Mouse (Mus musculus) heart, embryonic 16.5 days (tissue): ENCODE results near the gene Mthfr. TPM values are rescaled to one million over a fixed set of nuclear protein-coding genes. Genes with fewer than 3 reads are reported as not detected.

Experiments used
- ATAC-seq: fragments of 200-750 bp; cut with Nextera tagmentation; replicated peaks from 2 replicates; pipeline ENCODE4 v1.8.0; 2017; ENCODE audit warnings: moderate number of reproducible peaks; ENCODE audit not compliant: insufficient read depth, low FRiP score; ENCODE audit errors: extremely low read depth
- H3K27ac ChIP-seq: fragments of 300-500 bp; sonication (generic); 2 replicates; pipeline ENCODE4 v1.5.1; 2014; ENCODE audit warnings: mild to moderate bottlenecking, low read length, control low read depth, moderate library complexity
- H3K27me3 ChIP-seq: fragments of 300-500 bp; sonication (generic); 2 replicates; pipeline ENCODE4 v1.6.1; 2014; ENCODE audit warnings: low read length, mixed read lengths; ENCODE audit not compliant: control insufficient read depth, insufficient read depth
- H3K36me3 ChIP-seq: fragments of 300-500 bp; sonication (generic); 2 replicates; pipeline ENCODE4 v1.6.1; 2014; ENCODE audit not compliant: control insufficient read depth, insufficient read depth
- H3K4me1 ChIP-seq: fragments of 300-500 bp; sonication (generic); 2 replicates; pipeline ENCODE4 v1.6.1; 2014; ENCODE audit warnings: low read length, mixed read lengths; ENCODE audit not compliant: control insufficient read depth, insufficient read depth
- H3K4me2 ChIP-seq: fragments of 300-500 bp; sonication (generic); 2 replicates; pipeline ENCODE4 v1.6.1; 2014; ENCODE audit warnings: low read depth, mild to moderate bottlenecking, control low read depth, low read length
- H3K4me3 ChIP-seq: fragments of 300-500 bp; sonication (generic); 2 replicates; pipeline ENCODE4 v1.5.1; 2014; ENCODE audit warnings: mild to moderate bottlenecking, control low read depth, low read length
- H3K9ac ChIP-seq: fragments of 300-500 bp; sonication (generic); 2 replicates; pipeline ENCODE4 v1.6.1; 2014; ENCODE audit warnings: low read length, control low read depth
- H3K9me3 ChIP-seq: fragments of 300-500 bp; sonication (generic); replicated peaks from 2 replicates; pipeline ENCODE4 v1.6.1; 2016; ENCODE audit warnings: low read length; ENCODE audit not compliant: control insufficient read depth
- WGBS: fragments of 180-500 bp; shearing (Covaris S2); extraction: QIAGEN DNeasy Blood & Tissue Kit; methylation state at CpG from one replicate; pipeline ENCODE4 v1.1.7; 2014; 5-methylcytosine and 5-hydroxymethylcytosine counted together
- polyA plus RNA-seq: library from polyadenylated mRNA; unstranded; fragments of >200 nt; fragmentation: Nextera tagmentation; extraction: Ambion mirVana; gene quantifications from 2 replicates; pipeline ENCODE4 v1.2.1, GENCODE M21; 2015

Gene Mthfr
- polyA plus RNA-seq, 1 experiment from 2014 or later = 11.7 TPM

DNA sequence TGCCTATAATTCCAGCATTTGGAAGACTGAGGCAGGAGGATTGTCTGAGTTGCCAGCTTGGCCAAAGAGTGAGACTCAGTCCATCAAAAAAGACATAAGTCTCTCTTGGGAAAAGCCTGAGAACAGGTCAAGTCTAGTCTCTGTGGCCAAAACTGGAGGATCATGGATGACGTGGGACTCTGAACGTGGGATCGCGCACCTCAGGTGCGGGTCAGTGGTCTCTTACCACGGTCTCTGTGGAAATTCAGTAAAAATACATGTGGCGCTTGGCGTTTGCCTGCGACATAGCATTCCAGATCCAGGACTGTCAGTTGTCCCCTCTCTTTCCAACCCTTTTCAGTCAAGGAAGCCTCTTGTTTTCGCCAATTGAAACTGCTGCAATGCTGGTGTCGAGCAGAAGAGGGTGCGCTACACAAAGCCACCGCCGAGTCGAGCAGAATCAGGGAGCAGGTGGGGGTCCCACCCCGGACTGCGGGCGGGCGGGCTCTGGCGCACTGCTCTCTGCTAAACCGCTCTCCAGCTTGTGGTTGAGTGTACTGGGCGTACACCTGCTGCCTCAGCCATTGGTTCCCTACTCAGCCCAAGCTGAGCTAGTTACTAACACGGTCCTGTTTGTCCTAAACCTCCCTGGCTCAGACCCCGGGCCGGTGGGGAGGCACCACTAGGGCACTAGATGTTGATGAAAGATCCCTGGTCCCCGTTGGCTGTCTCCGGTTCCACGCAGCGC lies 63.1 kb downstream of the Mthfr start:
- Histone ChIP-seq H3K9me3 (no peaks in the 10 kb centered on the region), H3K4me2 (peak overlapping the region; percentile 72), H3K27me3 (peaks cover 4% of the 10 kb centered on the region; the same call in 1 of the 2 replicates), H3K4me3 (peak overlapping the region; percentile 38), H3K9ac (peak overlapping the region; percentile 62), H3K27ac (no peak overlapping the region), H3K36me3 (no peaks in the 10 kb centered on the region), H3K4me1 (peaks cover 4% of the 10 kb centered on the region; the same call in 1 of the 2 replicates)
- WGBS = 17% methylated on average over 29 of the region's 29 CpGs
- ATAC-seq = peak; percentile 73

DNA sequence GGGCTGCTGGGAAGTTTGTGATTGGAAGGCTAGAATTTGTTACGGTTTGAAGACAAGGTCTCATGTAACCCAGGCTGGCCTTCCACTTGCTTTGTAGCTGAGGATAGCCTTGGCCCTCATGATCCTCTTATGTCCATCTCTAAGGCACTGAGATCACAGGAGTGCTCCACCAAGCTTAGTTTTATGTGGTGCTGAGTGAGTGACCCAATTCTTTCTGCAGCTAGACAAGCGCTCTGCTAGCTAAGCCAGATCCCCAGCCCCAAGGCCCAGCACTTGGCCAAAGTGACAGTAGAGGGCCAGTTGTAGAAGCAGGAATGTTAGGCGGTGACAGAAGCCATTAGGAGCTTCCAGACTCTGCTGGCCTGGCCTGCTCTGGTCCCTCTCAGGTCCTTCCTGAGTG lies 65.3 kb downstream of the Mthfr start:
- Histone ChIP-seq H3K9me3 (no peaks in the 10 kb centered on the region), H3K4me1 (peaks cover 4% of the 10 kb centered on the region), H3K27me3 (peaks cover 7% of the 10 kb centered on the region), H3K9ac (no peak overlapping the region), H3K36me3 (no peaks in the 10 kb centered on the region), H3K27ac (no peak overlapping the region), H3K4me2 (no peak overlapping the region), H3K4me3 (no peak overlapping the region)
- ATAC-seq = no peak
- 74% methylated on average over 3 of the region's 3 CpGs for WGBS

DNA sequence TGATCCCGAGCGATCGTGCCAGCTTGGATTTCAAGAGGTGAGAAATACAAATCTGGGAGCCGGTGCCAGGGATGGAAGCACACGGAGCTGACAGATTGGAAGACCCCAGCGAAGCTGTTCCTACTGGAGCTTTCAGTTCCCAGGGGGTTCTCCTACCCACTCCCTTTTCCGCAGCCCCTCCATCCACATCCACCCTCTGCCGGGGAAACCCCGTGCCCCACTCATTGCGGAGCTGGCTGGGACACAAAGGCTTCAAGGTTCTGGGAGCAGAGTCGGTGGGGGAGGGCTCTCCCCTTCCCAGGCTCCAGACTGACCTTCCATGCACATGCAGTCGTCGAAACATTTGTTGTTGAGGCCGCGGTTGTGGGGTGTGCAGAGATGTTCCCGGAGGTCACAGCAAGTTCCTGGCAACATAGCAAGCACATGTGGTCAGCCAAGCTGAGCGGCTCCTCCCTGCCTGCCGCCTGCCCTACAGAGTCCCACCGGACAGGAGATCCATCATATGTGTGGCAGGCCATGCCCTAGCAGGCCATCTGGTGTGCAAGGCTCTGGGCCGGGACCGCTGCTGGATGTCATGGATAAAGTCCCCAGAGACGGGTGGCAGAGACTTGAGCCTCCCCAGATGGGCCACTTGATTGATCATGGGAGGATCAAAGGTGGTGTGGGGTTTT lies 68.9 kb downstream of the Mthfr start:
- Histone ChIP-seq H3K9ac (no peak overlapping the region), H3K4me3 (no peak overlapping the region), H3K4me2 (no peak overlapping the region), H3K9me3 (no peaks in the 10 kb centered on the region), H3K27me3 (peaks cover 3% of the 10 kb centered on the region), H3K27ac (no peak overlapping the region), H3K4me1 (no peaks in the 10 kb centered on the region; the same call in 1 of the 2 replicates), H3K36me3 (no peaks in the 10 kb centered on the region)
- 43% methylated on average over 22 of the region's 22 CpGs for WGBS
- no peak for ATAC-seq

DNA sequence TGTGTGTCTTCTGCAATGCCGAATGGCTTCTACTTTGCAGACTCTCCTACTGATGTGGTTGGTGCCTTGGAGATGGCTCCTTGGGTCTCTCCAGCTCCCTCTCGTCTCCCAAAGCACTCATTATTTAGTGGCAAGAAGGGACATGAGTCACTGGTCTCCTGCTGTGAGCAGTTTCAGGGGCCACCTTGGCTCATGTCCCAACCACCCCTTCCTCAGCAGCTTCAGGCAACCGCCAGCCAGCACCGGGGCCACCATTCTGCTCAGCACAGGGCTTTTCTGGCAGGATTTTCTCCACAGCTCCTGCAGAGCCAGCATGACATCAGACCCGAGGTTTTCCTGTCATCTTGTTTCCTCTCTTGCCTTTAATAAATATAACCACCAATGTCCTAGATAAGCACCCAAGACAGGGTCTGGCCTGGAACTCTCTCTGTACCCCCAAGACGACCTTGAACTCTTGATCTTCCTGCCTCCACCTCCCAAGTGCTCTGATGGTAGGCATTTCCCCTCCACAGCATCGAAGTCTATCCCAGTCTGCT lies 69.8 kb downstream of the Mthfr start:
- H3K36me3 ChIP-seq = no peaks in the 10 kb centered on the region
- no peaks in the 10 kb centered on the region for H3K9me3 ChIP-seq
- H3K4me2 ChIP-seq = no peak overlapping the region
- no peak for ATAC-seq
- H3K9ac ChIP-seq = no peak overlapping the region
- peaks cover 3% of the 10 kb centered on the region for H3K27me3 ChIP-seq
- H3K4me1 ChIP-seq = no peaks in the 10 kb centered on the region; the same call in 1 of the 2 replicates
- WGBS = 39% methylated on average over 7 of the region's 7 CpGs
- H3K4me3 ChIP-seq = no peak overlapping the region
- no peak overlapping the region for H3K27ac ChIP-seq

Other genes with a start within 250 kb of the Mthfr start
- gene Zfp984, start 229.3 kb upstream of the Mthfr start, polyA plus RNA-seq = 8.7 and 11.0 TPM in 2 replicates
- 4.7 and 5.2 TPM in 2 replicates for gene Zfp933, start 190.7 kb upstream of the Mthfr start, polyA plus RNA-seq
- 33.9 and 36.8 TPM in 2 replicates for gene Miip, start 170.3 kb upstream of the Mthfr start, polyA plus RNA-seq
- gene Fv1, start 170.1 kb upstream of the Mthfr start, polyA plus RNA-seq = 10.4 and 12.4 TPM in 2 replicates
- gene Mfn2, start 134.4 kb upstream of the Mthfr start, polyA plus RNA-seq = 164 and 184 TPM in 2 replicates
- 58.5 and 62.7 TPM in 2 replicates for gene Plod1, start 102.3 kb upstream of the Mthfr start, polyA plus RNA-seq
- 12.1 and 14.2 TPM in 2 replicates for gene 2510039O18Rik, start 98.2 kb upstream of the Mthfr start, polyA plus RNA-seq
- 159 and 197 TPM in 2 replicates for gene Nppb, start 53.3 kb upstream of the Mthfr start, polyA plus RNA-seq
- 4,431 and 6,649 TPM in 2 replicates for gene Nppa, start 38.4 kb upstream of the Mthfr start, polyA plus RNA-seq
- gene Clcn6, start 256 bp upstream of the Mthfr start, polyA plus RNA-seq = 6.8 and 7.1 TPM in 2 replicates
- gene Agtrap, start 49.0 kb downstream of the Mthfr start, polyA plus RNA-seq = 17.2 and 17.9 TPM in 2 replicates
- gene Mad2l2, start 91.3 kb downstream of the Mthfr start, polyA plus RNA-seq = 35.5 and 36.0 TPM in 2 replicates
- 0.02 TPM in 1 of 2 replicates, not detected in the other for gene Draxin, start 91.6 kb downstream of the Mthfr start, polyA plus RNA-seq
- gene Fbxo6, start 113.1 kb downstream of the Mthfr start, polyA plus RNA-seq = 21.7 and 24.4 TPM in 2 replicates
- 32.4 and 33.8 TPM in 2 replicates for gene Fbxo44, start 121.4 kb downstream of the Mthfr start, polyA plus RNA-seq
- 0.60 and 1.0 TPM in 2 replicates for gene Fbxo2, start 121.5 kb downstream of the Mthfr start, polyA plus RNA-seq
- 0.03 TPM in 1 of 2 replicates, not detected in the other for gene Disp3, start 248.9 kb downstream of the Mthfr start, polyA plus RNA-seq